Mouse (Mus musculus) spleen, adult 18-20 months (tissue): Measurements from ENCODE around the gene Best1.

Experiments
- DNase-seq, 2 experiments: peaks; one replicate each; pipeline ENCODE4 v3.0.0; 2022; ENCODE audit warnings: mixed read lengths in 2 of 2

Gene Best1

DNA sequence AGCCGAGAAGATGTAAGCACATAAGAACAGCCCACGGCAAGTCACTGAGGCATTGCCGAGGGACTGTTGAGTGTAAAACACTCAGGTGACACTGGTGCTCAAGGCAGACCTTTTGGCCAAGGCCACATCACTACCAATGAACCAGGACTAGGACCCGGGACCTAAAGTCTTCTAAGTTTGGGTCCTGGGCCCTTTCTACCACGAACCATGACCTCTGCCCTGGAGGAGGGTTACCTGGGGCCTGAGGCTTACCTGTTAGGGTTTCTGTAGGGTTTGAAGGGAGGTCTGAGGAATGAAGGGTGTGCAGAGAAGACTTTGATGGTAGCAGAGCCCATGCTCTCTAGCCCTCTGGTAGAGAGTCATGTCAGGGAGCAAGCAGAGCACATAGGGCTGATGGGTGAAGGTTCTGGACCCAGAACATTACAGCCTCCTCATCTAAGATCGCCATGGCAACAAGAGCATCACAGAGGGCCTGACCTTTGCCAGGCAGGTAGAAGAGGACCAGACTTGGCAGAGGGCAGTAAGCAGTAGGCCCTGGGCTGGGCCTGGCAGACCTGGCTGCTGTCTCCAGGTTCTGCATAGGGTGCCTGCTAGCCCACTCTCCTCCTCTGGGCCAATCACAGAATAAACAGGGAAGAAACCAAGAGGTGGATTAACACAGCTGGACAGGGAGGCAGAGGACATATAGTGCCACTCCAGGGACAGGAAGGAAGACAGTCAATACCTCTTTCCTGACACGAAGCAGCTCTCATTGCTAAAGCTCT lies at the start of gene Best1, which contains the start of gene Rab3il1:
Gene Best1, minus strand, starts transcription at position 428 of the 764 bp plus-strand sequence.
Gene Rab3il1, plus strand, starts transcription at position 464 of the 764 bp plus-strand sequence.
- DNase-seq, result no peak

DNA sequence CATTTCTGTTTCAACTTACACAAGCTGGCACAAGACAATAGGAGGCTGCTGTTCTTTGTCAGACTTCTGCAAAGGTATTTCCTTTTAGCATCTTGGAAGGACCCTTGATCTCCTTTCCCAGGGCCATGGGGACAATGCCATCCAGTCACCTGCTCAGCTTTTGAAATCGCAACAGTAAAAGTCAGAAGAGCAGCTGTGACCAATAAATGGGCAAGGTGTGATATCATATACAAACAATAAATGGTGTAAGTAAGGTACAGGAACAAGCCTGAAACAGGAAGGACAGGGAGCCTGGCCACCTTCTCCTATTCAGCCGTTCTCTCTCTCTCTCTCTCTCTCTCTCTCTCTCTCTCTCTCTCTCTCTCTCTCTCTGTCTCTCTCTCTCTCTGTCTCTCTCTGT lies 49.0 kb upstream of the Best1 start:
- DNase-seq, result no peak

DNA sequence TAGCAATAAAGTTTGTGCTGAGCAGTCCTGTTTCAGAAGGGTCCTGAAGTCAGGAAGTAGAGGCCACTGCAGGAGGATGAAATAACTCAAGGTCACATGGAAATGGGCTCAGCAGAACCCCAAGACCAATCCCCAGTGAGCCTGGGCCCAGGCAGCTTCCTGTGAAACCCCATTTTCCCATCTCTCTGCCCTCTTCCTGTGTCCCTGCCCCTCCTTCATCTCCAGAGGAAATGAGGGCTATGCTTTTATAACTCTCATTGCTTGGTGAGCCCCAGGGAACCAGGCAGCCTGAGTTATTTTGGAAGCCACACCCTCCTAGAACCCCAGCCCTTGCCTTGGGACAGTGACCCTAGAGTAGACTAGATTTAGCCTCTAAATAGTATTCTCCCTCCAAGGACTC lies 48.1 kb upstream of the Best1 start:
- DNase-seq, result no peak

DNA sequence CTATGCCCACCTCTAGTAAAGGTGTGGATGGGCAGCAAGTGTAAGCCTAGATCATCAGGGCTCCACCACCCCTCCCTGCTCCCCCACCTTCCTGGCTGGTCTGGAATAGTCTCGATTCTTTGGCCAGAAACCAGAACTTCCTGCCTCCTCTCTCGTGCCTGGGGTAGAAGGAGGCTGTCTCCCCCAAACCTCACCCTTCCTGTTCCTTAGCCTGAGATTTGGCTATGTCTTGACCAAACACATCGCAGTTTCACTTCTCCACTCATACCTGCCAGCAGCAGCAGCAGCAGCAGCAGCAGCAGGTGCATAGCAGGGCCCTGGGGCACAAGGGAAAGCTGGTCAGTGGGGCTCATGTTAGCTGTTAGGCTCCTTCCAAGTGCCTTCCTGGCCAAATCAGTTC lies 45.5 kb upstream of the Best1 start:
- DNase-seq, result peak; percentile 35 to 38

DNA sequence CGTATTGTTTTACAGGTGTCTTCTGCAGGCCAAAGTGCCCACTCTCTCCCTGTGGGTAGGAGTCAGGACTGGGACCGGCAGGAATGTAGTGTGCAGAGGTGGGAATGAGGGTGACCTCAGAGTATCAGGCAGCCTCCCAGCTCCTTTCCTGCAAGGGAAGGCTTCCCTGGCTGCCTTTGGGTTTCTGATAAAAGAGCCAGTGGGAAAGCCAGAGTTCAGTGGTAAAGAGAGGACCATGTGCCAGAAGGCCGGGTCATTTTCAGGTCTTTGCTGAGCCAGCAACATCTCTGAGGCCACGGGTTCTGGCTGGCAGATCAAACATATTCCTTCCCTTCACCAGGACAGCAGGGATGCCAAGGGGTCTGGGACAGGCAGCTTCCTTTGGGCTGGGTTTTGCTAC lies 44.9 kb upstream of the Best1 start:
- DNase-seq, result no peak

DNA sequence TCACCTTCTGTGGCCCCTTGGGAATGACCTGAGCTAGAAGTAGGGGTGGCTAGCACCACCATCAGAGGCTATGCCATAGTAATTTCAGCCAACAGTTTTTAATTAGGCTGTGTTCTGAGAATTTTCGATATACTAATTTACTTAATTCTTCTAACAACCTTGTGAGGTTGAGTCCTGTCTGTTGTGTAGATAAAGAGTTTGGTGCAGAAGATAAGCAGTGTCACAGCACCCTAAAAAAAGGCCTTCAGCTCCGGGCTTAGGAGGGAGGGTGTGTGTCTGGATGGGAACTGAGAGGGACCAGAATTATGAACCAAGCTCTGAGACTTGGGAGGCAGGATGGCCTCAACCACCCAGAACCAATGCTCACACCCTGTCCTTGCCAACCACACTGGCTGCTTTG lies 44.3 kb upstream of the Best1 start:
- no peak for DNase-seq

DNA sequence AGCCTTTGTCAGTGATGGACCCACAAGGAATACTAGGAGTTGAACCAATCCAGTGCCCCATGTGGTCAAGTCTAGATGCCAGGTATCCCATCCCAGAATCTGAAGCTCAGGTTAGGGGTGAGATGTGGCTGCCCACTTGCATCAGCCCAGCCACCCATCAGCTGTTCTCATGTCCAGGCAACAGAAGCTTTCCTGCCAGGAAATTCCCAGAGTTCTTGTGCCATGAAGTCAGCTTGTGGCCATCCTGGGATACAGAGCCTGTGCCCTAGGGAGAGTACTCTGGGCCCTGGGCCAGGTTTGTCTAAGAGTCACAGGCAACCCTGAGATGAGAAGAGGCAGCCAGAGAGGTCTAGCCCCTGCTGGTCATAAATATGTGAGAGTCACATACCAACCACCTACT lies 42.2 kb upstream of the Best1 start:
- DNase-seq, result no peak

DNA sequence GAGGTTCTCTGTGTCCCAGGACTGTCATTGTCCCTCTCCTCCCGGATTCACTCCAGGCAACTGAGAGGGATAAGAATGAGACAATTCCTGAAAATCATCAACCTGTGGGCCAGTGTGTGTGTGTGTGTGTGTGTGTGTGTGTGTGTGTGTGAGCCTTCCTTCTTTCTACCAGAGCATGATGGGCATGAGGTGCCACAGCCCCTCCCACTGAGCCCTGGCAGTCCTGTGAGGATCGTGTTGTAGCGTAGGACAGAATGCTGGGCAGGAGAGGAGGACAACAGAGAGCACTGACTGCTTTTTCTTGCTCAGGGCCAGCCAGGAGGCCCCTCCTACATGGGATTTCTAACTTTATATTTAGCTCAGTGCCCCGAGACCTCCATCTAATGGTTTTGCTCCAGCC lies 41.4 kb upstream of the Best1 start:
- no peak for DNase-seq

DNA sequence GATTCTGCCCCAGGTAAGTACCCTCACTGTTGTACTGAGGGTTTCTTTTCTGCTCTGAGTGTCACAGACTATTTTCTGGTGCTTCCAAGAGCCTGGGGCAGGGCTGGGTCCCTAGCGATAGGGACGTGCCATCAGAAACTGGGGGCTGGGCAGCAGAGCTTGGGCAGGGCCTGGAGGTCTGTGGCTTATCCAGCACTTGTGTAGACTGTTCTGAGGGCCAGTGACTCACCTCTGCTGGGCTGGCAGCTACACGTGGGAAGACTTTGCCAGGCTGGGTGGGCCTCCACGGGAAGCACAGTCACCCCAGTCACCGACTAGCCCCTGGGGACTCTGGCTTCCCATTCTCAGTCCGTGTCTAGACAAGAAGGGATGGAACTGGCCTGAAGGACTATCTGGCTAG lies 40.8 kb upstream of the Best1 start:
- DNase-seq, result no peak

DNA sequence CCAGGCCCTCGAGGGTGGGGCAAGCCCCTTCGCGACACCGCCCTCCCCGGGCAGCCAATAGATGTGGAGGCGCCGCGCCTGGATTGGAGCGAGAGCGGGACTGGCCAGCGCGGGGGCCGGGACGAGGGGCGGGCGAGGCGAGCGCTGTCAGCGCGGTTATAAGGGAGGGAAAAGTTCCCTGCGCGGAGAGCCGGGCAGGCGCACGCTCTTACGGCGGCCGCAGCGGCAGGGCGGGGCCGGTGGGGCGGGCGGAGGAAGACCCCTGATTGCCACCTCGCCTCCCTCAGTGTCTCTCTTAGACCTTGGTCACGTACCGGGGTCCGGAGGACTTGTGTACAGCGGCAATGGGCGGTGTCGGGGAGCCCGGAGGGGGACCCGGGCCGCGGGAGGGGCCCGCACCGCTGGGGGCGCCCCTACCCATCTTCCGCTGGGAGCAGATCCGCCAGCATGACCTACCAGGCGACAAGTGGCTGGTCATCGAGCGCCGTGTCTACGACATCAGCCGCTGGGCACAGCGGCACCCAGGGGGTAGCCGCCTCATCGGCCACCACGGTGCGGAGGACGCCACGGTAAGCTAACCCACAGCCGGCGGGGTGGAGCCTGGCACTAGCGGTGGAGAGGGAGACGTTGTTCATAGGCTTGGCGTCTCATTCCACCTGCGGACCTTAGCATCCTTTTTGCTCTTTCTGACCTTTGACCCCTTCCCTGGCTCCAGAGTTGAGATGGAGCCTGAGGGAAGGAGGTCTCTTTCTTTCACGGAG lies 40.1 kb upstream of the Best1 start, which contains the start of gene Fads3:
Gene Fads3, plus strand, starts transcription at position 182 of the 761 bp plus-strand sequence.
- DNase-seq, result peak; percentile 33 to 46

DNA sequence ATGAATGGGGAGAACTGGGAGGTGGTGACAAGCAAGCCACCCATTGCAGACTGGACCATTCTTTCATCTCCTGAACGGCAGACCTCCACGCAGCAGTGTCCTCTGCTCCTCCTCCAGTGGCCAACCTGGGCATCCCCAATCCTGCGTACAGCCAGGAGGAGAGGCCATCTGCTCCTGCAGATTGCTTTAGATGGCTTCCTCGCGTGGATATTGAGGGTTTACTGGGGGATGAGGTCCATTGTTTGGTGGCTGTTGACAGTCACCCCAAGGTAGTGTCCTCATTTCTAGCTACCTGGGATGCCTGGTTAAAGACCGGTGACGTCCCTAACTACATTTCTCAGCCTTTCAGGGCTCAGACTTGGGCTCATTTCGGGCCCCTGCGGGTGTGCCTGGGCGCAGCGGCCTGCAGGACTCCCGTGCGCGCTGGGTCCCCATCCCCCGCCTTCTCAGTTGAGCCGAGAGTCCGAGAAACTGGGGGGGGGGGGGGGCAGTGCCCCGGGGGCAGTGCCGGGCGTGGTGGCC lies 39.5 kb upstream of the Best1 start:
- DNase-seq, result no peak

DNA sequence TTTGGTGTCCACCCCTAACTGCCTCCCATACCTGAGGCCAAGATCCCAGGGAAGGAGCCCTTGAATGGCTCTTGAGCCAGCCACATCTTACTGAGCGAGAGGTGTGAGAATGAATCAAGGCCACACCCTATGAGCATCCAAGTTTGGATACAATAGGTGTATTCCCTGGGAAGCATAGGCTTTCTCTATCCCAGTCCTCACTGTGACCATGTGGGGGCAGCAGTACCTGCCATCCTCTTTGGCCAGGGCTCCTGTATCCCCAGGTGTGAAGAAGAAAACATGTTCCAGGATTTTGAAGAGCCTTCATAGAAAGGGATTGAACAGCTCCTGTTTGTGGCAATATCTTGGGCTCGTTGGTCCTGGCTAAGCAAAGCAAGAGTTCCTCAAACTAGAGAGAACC lies 38.2 kb upstream of the Best1 start:
- DNase-seq, result no peak

DNA sequence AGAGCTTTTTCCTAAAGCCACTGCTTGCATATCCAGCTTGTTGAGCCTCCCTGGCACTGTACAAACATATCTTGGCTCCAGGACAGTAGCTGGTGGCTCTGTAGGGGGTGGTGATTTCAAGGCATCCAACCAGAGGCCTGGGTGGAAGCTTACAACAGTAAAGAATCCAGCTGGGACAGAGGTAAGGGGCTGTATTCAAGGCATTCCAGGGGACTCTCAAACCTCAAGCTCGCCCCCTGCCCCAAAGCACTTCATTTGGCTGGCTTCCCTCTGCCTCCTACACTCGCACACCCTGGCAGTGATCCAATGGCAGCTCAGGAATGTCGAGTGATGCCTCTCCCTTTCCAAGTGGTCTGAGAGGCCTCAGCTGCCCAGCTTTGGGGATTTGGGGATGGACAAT lies 37.5 kb upstream of the Best1 start:
- DNase-seq, result no peak

DNA sequence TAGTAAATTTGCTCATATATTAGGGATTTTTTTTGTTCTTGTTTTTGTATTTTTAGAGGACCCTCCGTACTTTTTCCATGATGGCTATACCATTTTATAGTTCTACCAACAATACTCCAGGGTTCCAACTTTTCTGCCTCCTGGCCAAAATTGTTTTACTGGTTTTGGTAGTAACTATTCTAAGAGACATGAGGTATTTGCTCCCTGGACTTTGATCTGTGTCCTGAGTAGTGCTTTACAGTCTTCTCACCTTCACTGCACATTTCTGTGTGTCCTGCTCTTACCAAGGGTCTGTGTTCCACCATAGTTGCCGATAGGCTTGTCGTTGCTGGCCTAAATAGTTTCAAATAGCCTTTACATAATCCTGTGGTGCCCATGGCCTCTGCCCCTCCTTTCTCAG lies 36.9 kb upstream of the Best1 start:
- DNase-seq, result no peak

DNA sequence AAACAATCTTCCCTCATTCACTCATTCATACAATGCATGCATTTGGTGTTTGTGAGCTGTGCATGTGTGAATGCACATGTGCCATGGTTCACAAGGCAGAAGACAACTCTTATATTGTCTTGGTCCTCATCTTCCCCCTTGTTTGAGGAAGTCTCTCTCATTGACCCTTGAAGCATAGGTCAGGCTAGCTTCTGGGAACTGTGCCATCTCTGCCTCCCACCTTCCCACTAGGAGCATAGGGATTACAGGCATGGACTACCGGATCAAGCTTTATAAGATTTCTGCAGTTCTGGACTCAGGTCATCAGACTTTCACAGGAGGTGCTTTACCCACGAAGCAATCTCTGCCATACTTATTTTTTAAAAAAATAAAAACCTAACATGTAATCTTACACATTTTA lies 36.1 kb upstream of the Best1 start:
- no peak for DNase-seq

DNA sequence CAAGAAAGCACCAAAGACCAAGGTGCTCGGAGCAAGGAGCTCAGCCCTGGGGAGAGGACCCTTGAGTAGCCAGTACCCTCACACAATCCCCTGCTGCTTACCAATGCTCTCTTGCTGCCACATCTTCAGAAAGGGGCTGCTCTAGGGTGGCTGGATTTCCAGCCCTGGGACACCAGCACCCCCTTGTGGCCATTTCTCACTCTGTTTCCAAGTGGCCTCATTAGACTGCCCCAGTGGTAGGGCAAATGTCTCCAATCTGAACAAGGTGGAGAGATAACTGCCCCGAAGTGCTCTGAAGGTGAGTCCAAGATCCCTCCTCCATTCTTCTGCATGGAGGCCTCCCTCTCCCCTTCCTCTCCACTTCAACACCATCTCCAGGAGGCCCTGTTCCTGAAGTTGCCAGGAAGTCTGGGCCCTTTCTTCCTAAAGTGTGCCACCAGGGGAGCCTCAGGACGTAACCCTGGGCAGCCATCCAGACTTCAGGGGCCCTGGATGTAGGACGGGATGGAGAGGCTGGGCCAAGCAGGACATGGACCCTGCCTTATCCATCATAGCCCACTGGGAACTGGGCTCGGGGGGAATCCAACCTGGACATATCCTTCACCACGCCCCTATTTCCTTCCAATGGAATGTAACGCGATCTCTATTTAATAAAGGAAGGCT lies 33.5 kb upstream of the Best1 start:
- peak; percentile 58 to 87 for DNase-seq

DNA sequence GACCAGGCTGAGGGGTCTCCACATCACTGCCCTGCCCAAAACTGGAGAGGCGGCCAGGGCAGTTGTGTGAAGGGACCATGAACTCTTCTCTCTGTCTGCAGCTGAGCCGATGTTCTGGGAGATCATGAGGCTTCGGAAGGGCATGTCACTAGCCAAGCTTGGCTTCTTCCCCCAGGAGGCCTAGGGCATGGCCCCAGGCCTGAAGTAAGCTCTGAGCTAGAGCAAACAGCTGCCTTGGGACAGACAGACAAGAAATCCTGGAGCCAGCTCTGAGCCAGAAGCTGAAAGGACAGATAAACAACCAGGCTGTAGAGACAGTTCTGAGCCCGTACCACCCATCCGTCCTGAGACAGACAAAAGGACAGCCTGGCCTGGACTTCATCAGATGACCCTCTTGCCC lies 32.9 kb upstream of the Best1 start:
- DNase-seq, result no peak

DNA sequence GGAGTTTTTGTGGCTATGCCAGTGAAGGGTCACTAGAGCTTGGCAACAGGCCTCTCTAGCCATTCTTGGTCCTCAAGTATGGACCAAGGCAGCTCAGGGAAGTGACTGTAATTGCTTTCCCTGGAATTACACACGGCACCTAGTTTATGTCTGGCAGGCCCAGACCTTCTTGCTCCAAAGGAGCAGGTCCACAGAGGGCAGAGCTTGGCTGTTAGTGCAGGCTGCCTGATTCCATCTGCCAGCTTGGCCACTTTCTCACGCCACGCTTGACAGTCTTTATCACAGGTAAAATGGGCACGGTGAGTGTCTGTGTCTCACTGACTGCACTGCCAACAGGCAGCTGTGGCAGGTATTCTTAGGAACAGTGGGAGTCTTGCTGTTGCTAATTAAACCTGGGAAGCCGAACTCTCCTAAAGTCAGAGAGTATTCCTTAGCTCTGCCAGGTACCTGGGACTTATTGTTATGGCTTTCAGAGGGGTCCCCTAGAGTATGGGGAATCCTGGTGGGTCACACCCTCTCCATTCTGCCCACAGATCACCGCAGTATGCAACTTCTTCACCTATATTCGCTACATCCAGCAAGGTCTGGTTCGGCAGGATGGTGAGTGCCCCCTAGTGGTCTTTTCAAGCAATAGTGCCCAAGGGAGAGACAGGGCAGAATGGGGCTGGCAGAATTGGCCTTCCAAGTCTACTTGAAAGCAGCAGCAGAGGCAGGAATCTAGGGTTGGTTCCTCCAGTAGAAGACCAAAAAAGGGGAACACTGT lies 32.0 kb upstream of the Best1 start:
- peak in 1 of 2 experiments; percentile 48 for DNase-seq

DNA sequence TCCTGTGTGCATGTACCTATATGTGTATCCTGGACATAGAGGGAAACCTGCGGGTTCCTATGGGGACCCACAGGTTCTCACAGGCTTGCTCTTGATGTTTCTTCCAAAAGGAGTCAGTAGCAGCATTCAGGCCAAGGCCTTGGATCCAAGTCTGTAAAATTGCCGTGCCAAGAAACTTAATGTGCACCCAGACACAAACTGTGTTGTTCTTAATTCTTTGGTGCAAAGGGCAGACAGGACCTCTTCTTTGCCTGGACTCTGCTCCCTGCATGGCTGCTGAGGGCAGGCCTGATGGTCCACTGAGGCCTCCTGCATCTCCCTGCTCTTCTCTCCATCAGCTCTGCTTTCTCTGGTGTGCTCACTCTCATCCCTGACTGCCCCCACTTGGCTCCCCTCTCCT lies 28.3 kb upstream of the Best1 start:
- DNase-seq, result no peak

DNA sequence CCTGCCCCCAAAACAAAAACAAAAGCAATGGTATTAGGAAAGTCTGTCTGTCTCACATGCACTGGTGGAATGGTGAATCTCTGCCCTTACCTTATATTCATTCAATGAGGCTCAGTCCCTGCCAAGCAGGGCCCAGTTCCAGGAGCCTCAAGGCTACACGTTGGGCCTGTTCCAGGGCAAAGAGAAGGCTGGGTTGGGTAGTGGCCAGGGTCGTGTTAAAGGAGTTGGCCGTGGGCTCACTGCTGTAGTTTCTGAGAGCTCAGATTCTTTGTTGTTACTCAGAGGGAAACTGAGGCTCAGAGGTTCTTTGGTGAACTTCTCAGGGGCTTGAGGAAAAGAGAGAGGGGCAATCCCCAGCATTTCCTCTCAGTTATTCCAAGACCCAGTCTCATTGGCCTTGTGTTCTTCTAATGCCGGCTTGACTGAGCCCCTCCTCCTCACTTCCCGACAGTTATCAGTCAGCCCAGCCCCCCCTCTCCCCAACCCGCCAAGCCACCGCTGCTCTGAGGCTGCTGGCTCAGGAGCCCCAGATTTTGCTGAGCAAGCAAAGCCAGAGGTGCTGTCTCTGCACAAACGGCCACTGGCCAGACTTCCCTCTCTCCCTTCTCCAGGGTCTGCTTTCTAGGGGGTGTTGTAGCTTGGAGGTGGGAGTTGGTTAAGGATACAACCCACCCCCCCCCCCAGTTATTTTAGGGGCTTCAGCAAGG lies 23.9 kb upstream of the Best1 start:
- DNase-seq, result no peak

DNA sequence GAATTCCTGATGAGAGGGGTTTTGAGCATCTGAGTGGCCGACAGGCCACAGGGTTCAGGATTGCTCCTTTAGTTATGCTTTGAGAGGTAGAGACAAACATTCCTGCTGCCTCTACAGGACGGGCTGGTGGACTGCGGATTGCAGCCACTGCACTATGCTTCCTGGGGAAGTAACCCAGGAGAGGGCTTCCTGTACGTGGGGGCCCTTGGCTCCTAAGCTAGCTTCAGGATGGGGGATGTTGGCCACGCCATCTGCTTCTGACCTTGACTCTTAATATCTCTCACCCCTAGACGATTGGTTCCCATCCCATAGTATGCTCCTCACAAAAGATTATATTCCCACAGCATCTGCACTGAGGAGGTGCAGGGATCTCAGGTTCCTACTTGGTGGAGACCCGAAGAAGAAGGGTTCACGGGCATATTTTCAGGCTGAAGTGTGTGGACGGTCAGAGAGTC lies 21.9 kb upstream of the Best1 start:
- DNase-seq, result no peak
